Mouse (Mus musculus) embryonic fibroblast, embryonic 13.5 days (primary cell): Measurements from ENCODE around the gene Plcl2.

Experiments used
- CTCF ChIP-seq: IDR thresholded peaks from 2 replicates; pipeline ENCODE4 v1.5.1; 2011; ENCODE audit warnings: mild to moderate bottlenecking, control low read depth, low read length, moderate library complexity, borderline replicate concordance; ENCODE audit not compliant: insufficient read depth
- POLR2A ChIP-seq: IDR thresholded peaks from 2 replicates; pipeline ENCODE4 v1.6.1; 2011; ENCODE audit warnings: low read depth, mild to moderate bottlenecking, control low read depth, low read length, moderate library complexity

- TF ChIP-seq CTCF (no peak), POLR2A (no peak)
Observed at GRCm38 (mm10) chr17:50667596-50667995, 158.4 kb downstream of the Plcl2 start.
